ENCODE assay signal across 8 mouse cellular contexts in genomic region chr6:49263081-49263846, GRCm38 (mm10). TPM values are rescaled to one million over a fixed set of nuclear protein-coding genes. Genes with fewer than 3 reads are reported as not detected.
DNase-seq lines count a peak whose midpoint lies in the region; ATAC-seq and TF ChIP-seq lines count a peak whose summit lies in the region.

No protein-coding gene starts in this region.

- WGBS in embryonic facial prominence, embryonic 10.5 days, result under 1% methylated on average over 71 of the region's 71 CpGs
- WGBS in heart, embryonic 13.5 days, result under 1% methylated on average over 70 of the region's 71 CpGs
- WGBS in lung, embryonic 14.5 days, result under 1% methylated on average over 67 of the region's 71 CpGs
- WGBS in neural tube, embryonic 13.5 days, result under 1% methylated on average over 64 of the region's 71 CpGs

- H3K4me3 ChIP-seq in embryonic facial prominence, embryonic 10.5 days, result peak overlapping the region; percentile 98
- peak overlapping the region; percentile 99 for H3K4me3 ChIP-seq in heart, embryonic 13.5 days
- H3K4me3 ChIP-seq in lung, embryonic 14.5 days (ENCODE audit: low read depth, low read length), result peak overlapping the region; percentile 100
- H3K4me3 ChIP-seq in neural tube, embryonic 13.5 days, result peak overlapping the region; percentile 97

- CTCF ChIA-PET in Patski (lab: Charles Lee), result interaction anchor here (0.7 to 1.5 kb wide), 3 partner anchors 16 to 53 kb away, joined by 3 to 5 read pairs (median 3); no protein-coding TSS in a partner anchor

- H3K27ac ChIP-seq in embryonic facial prominence, embryonic 10.5 days (replicated peaks), result peak overlapping the region; percentile 99
- peak overlapping the region; percentile 99 for H3K27ac ChIP-seq in heart, embryonic 13.5 days (replicated peaks)
- H3K27ac ChIP-seq in lung, embryonic 14.5 days (ENCODE audit: low read depth), result peak overlapping the region; percentile 99
- peak overlapping the region; percentile 99 for H3K27ac ChIP-seq in neural tube, embryonic 13.5 days (replicated peaks)

- peak overlapping the region; percentile 82 for H3K4me2 ChIP-seq in heart, embryonic 13.5 days
- H3K4me2 ChIP-seq in lung, embryonic 14.5 days, result peak overlapping the region; percentile 65
- peak overlapping the region; percentile 82 for H3K4me2 ChIP-seq in neural tube, embryonic 13.5 days

- peaks cover 25% of the 10 kb centered on the region for H3K4me1 ChIP-seq in embryonic facial prominence, embryonic 10.5 days
- peaks cover 34% of the 10 kb centered on the region for H3K4me1 ChIP-seq in heart, embryonic 13.5 days
- peaks cover 11% of the 10 kb centered on the region for H3K4me1 ChIP-seq in lung, embryonic 14.5 days (ENCODE audit: insufficient read depth)
- H3K4me1 ChIP-seq in neural tube, embryonic 13.5 days (replicated peaks), result peaks cover 39% of the 10 kb centered on the region

- H3K9me3 ChIP-seq in embryonic facial prominence, embryonic 10.5 days, result no peaks in the 10 kb centered on the region
- no peaks in the 10 kb centered on the region for H3K9me3 ChIP-seq in heart, embryonic 13.5 days
- H3K9me3 ChIP-seq in lung, embryonic 14.5 days (ENCODE audit: low read depth, low read length), result no peaks in the 10 kb centered on the region
- H3K9me3 ChIP-seq in neural tube, embryonic 13.5 days, result no peaks in the 10 kb centered on the region

- POLR2A ChIA-PET in Patski (lab: Charles Lee), result interaction anchor here (0.6 kb wide), 1 partner anchor 433 kb away, joined by 3 read pairs; no protein-coding TSS in a partner anchor

- ATAC-seq in Patski, result peak; percentile 41
- peak; percentile 69 for ATAC-seq in heart, embryonic 13.5 days (ENCODE audit: extremely low read depth, insufficient number of reproducible peaks, low FRiP score, low TSS enrichment)
- peak; percentile 79 for ATAC-seq in lung, embryonic 14.5 days (ENCODE audit: insufficient read depth)
- peak; percentile 89 for ATAC-seq in neural tube, embryonic 13.5 days (ENCODE audit: low read depth)

- H3K36me3 ChIP-seq in embryonic facial prominence, embryonic 10.5 days (replicated peaks), result peaks cover 10% of the 10 kb centered on the region
- no peaks in the 10 kb centered on the region; the same call in 1 of the 2 replicates for H3K36me3 ChIP-seq in heart, embryonic 13.5 days
- H3K36me3 ChIP-seq in lung, embryonic 14.5 days (ENCODE audit: insufficient read depth), result no peaks in the 10 kb centered on the region
- H3K36me3 ChIP-seq in neural tube, embryonic 13.5 days, result no peaks in the 10 kb centered on the region

- H3K9ac ChIP-seq in heart, embryonic 13.5 days, result peak overlapping the region; percentile 99
- H3K9ac ChIP-seq in lung, embryonic 14.5 days, result peak overlapping the region; percentile 100
- peak overlapping the region; percentile 97 for H3K9ac ChIP-seq in neural tube, embryonic 13.5 days

- H3K27me3 ChIP-seq in Patski, result no peaks in the 10 kb centered on the region
- no peaks in the 10 kb centered on the region for H3K27me3 ChIP-seq in embryonic facial prominence, embryonic 10.5 days (replicated peaks; ENCODE audit: low read depth, poor library complexity, severe bottlenecking)
- no peaks in the 10 kb centered on the region for H3K27me3 ChIP-seq in heart, embryonic 13.5 days (replicated peaks)
- no peaks in the 10 kb centered on the region for H3K27me3 ChIP-seq in lung, embryonic 14.5 days (ENCODE audit: insufficient read depth, low read length)
- no peaks in the 10 kb centered on the region for H3K27me3 ChIP-seq in neural tube, embryonic 13.5 days

- no peak for TF ChIP-seq CTCF in Patski (IDR thresholded peaks at IDR 0.05)
- TF ChIP-seq CTCF in lung, embryonic 14.5 days (IDR thresholded peaks at IDR 0.05; ENCODE audit: low read depth), result no peak

- in situ Hi-C loops in Patski (cut with MboI; ENCODE audit: low pct_unique_long_range_greater_than_20kb), result no loop called here

- DNase-seq in 416B (ENCODE audit: low read depth), result peak; percentile 76
- DNase-seq in Patski (ENCODE audit: low read depth, low spot score), result no peak
- peak; percentile 65 for DNase-seq in embryonic facial prominence, embryonic 10.5 days (ENCODE audit: low spot score)
- DNase-seq in kidney, postnatal 25 days, result peak; percentile 38 to 67
- DNase-seq in lung, embryonic 14.5 days, result peak; percentile 72
- peak; percentile 73 for DNase-seq in testis, postnatal 14 days (ENCODE audit: low spot score)

RNA-seq across cellular contexts. Expression of gene Tra2a, which starts 0.6 kb away (rescaled TPM):
- polyA plus RNA-seq in Patski (2021), result 104 TPM
- polyA plus RNA-seq in embryonic facial prominence, embryonic 10.5 days (2016; fragmentation: Nextera tagmentation; extraction: Ambion mirVana), result 123 and 132 TPM in 2 replicates
- 57.7 and 67.6 TPM in 2 replicates for polyA plus RNA-seq in heart, embryonic 13.5 days (2015; fragmentation: Nextera tagmentation; extraction: Ambion mirVana)
- 47.8 and 51.6 TPM in 2 replicates for polyA plus RNA-seq in lung, embryonic 14.5 days (2014; fragmentation: Nextera tagmentation; extraction: Ambion mirVana)
- 140 and 154 TPM in 2 replicates for polyA plus RNA-seq in neural tube, embryonic 13.5 days (2015; fragmentation: Nextera tagmentation; extraction: Ambion mirVana)

RNA-seq across cellular contexts. Expression of gene Igf2bp3, which starts 48.5 kb away (rescaled TPM):
- polyA plus RNA-seq in Patski (2021), result 2.4 TPM
- polyA plus RNA-seq in embryonic facial prominence, embryonic 10.5 days (2016; fragmentation: Nextera tagmentation; extraction: Ambion mirVana), result 159 TPM in 2 replicates
- 39.2 and 44.0 TPM in 2 replicates for polyA plus RNA-seq in heart, embryonic 13.5 days (2015; fragmentation: Nextera tagmentation; extraction: Ambion mirVana)
- 62.4 and 67.5 TPM in 2 replicates for polyA plus RNA-seq in lung, embryonic 14.5 days (2014; fragmentation: Nextera tagmentation; extraction: Ambion mirVana)
- polyA plus RNA-seq in neural tube, embryonic 13.5 days (2015; fragmentation: Nextera tagmentation; extraction: Ambion mirVana), result 40.9 and 47.2 TPM in 2 replicates

RNA-seq across cellular contexts. Expression of gene Ccdc126, which starts 55.8 kb away (rescaled TPM):
- polyA plus RNA-seq in Patski (2021), result 19.1 TPM
- polyA plus RNA-seq in embryonic facial prominence, embryonic 10.5 days (2016; fragmentation: Nextera tagmentation; extraction: Ambion mirVana), result 4.2 and 5.0 TPM in 2 replicates
- 8.0 and 8.3 TPM in 2 replicates for polyA plus RNA-seq in heart, embryonic 13.5 days (2015; fragmentation: Nextera tagmentation; extraction: Ambion mirVana)
- polyA plus RNA-seq in lung, embryonic 14.5 days (2014; fragmentation: Nextera tagmentation; extraction: Ambion mirVana), result 11.8 and 12.5 TPM in 2 replicates
- 8.8 and 11.6 TPM in 2 replicates for polyA plus RNA-seq in neural tube, embryonic 13.5 days (2015; fragmentation: Nextera tagmentation; extraction: Ambion mirVana)

Comparison
In these comparisons a context has a peak if more than half of its experiments do, and no peak if none do; other contexts are left out.
1. RNA of gene Igf2bp3, which starts 48.5 kb away (polyA plus RNA-seq): 159 TPM in embryonic facial prominence, embryonic 10.5 days, 62.4 to 67.5 TPM in lung, embryonic 14.5 days, 40.9 to 47.2 TPM in neural tube, embryonic 13.5 days and 39.2 to 44.0 TPM in heart, embryonic 13.5 days; 2.4 TPM in Patski (single experiment); every median in the first group is over 10 times any median in the second.
2. Peak in every context shown above with its lines, with median percentiles within 50 percentile points of each other: ATAC-seq, H3K27ac ChIP-seq, H3K4me3 ChIP-seq, H3K4me2 ChIP-seq and H3K9ac ChIP-seq.